ENCODE assay signal across 8 mouse cellular contexts in genomic region chr2:32581450-32582095, GRCm38 (mm10). TPM values are rescaled to one million over a fixed set of nuclear protein-coding genes. Genes with fewer than 3 reads are reported as not detected.
A peak's percentile ranks its signal among the peaks of the same experiment; 100 is the strongest.
DNase-seq lines count a peak whose midpoint lies in the region; ATAC-seq and TF ChIP-seq lines count a peak whose summit lies in the region.

No protein-coding gene starts in this region.

- no peak for TF ChIP-seq POLR2A in limb, embryonic 14.5 days (IDR thresholded peaks at IDR 0.05; ENCODE audit: borderline replicate concordance, extremely low read depth, insufficient read depth, insufficient read length)

- H3K9me3 ChIP-seq in E14TG2a.4 (ENCODE audit: low read length) = no peaks in the 10 kb centered on the region
- no peaks in the 10 kb centered on the region for H3K9me3 ChIP-seq in forebrain, embryonic 11.5 days (ENCODE audit: control insufficient read depth, low read length)
- H3K9me3 ChIP-seq in intestine, embryonic 16.5 days (ENCODE audit: control insufficient read depth, low read length) = no peaks in the 10 kb centered on the region
- no peaks in the 10 kb centered on the region for H3K9me3 ChIP-seq in limb, embryonic 14.5 days (ENCODE audit: control insufficient read depth, low read length)
- H3K9me3 ChIP-seq in midbrain, embryonic 15.5 days = no peaks in the 10 kb centered on the region

- no peaks in the 10 kb centered on the region for H3K36me3 ChIP-seq in E14TG2a.4 (ENCODE audit: insufficient read depth, low read length)
- H3K36me3 ChIP-seq in forebrain, embryonic 11.5 days (ENCODE audit: control insufficient read depth, insufficient read depth, low read length) = no peaks in the 10 kb centered on the region
- H3K36me3 ChIP-seq in intestine, embryonic 16.5 days (ENCODE audit: control insufficient read depth, insufficient read depth, low read length) = no peaks in the 10 kb centered on the region
- no peaks in the 10 kb centered on the region for H3K36me3 ChIP-seq in limb, embryonic 14.5 days (ENCODE audit: control insufficient read depth, insufficient read depth, low read length)
- H3K36me3 ChIP-seq in midbrain, embryonic 15.5 days (replicated peaks) = no peaks in the 10 kb centered on the region

- WGBS in forebrain, embryonic 11.5 days = 36% methylated on average over 19 of the region's 19 CpGs
- WGBS in intestine, embryonic 16.5 days = 39% methylated on average over 19 of the region's 19 CpGs
- 44% methylated on average over 19 of the region's 19 CpGs for WGBS in limb, embryonic 14.5 days
- 30% methylated on average over 19 of the region's 19 CpGs for WGBS in midbrain, embryonic 15.5 days

- H3K4me3 ChIP-seq in E14TG2a.4 (replicated peaks; ENCODE audit: low read length) = peak overlapping the region; percentile 24
- peak overlapping the region; percentile 1; the same call in 1 of the 2 replicates for H3K4me3 ChIP-seq in forebrain, embryonic 11.5 days (ENCODE audit: low read depth, low read length)
- peak overlapping the region; percentile 30; the same call in 1 of the 2 replicates for H3K4me3 ChIP-seq in intestine, embryonic 16.5 days (ENCODE audit: low read length)
- H3K4me3 ChIP-seq in limb, embryonic 14.5 days (replicated peaks; ENCODE audit: low read length) = peak overlapping the region; percentile 16; the same call in 1 of the 2 replicates
- H3K4me3 ChIP-seq in midbrain, embryonic 15.5 days = peak overlapping the region; percentile 34

- TF ChIP-seq CTCF in E14TG2a.4 (conservative IDR thresholded peaks at IDR 0.05; ENCODE audit: low read length) = peak; percentile 23; the same call in 1 of the 2 replicates

- peak; percentile 68 for DNase-seq in ZHBTc4 (ENCODE audit: low read depth, low spot score)
- no peak for DNase-seq in forebrain, embryonic 11.5 days (ENCODE audit: low spot score)
- DNase-seq in limb, embryonic 14.5 days (ENCODE audit: low spot score) = peak; percentile 41
- no peak for DNase-seq in urinary bladder, postnatal 25 days (ENCODE audit: low spot score)
- no peak for DNase-seq in gastrocnemius, postnatal 10 days

- H3K9ac ChIP-seq in forebrain, embryonic 11.5 days (ENCODE audit: low read length) = no peak overlapping the region
- no peak overlapping the region for H3K9ac ChIP-seq in intestine, embryonic 16.5 days (ENCODE audit: low read depth, low read length)
- no peak overlapping the region for H3K9ac ChIP-seq in limb, embryonic 14.5 days (ENCODE audit: low read depth, low read length, severe bottlenecking)
- peak overlapping the region; percentile 22; the same call in 1 of the 2 replicates for H3K9ac ChIP-seq in midbrain, embryonic 15.5 days

- no peak overlapping the region for H3K27ac ChIP-seq in forebrain, embryonic 11.5 days (ENCODE audit: low read depth, low read length)
- no peak overlapping the region for H3K27ac ChIP-seq in intestine, embryonic 16.5 days (ENCODE audit: low read length)
- no peak overlapping the region for H3K27ac ChIP-seq in limb, embryonic 14.5 days (replicated peaks; ENCODE audit: low read depth, low read length)
- peak overlapping the region; percentile 49 for H3K27ac ChIP-seq in midbrain, embryonic 15.5 days

- no peak for ATAC-seq in forebrain, embryonic 11.5 days (replicated peaks; ENCODE audit: low FRiP score)
- ATAC-seq in intestine, embryonic 16.5 days = no peak
- no peak for ATAC-seq in limb, embryonic 14.5 days (ENCODE audit: low FRiP score, low read depth)
- peak; percentile 75 for ATAC-seq in midbrain, embryonic 15.5 days (replicated peaks)

- peaks cover 43% of the 10 kb centered on the region for H3K27me3 ChIP-seq in E14TG2a.4 (ENCODE audit: insufficient read depth, low read length)
- H3K27me3 ChIP-seq in forebrain, embryonic 11.5 days (ENCODE audit: control insufficient read depth, insufficient read depth, low read length) = peaks cover 12% of the 10 kb centered on the region
- peaks cover 9% of the 10 kb centered on the region; the same call in 1 of the 2 replicates for H3K27me3 ChIP-seq in intestine, embryonic 16.5 days (replicated peaks; ENCODE audit: control insufficient read depth, insufficient read depth, low read length)
- H3K27me3 ChIP-seq in limb, embryonic 14.5 days (ENCODE audit: control insufficient read depth, insufficient read depth, low read length) = no peaks in the 10 kb centered on the region
- H3K27me3 ChIP-seq in midbrain, embryonic 15.5 days (replicated peaks) = peaks cover 14% of the 10 kb centered on the region

- H3K4me1 ChIP-seq in E14TG2a.4 (replicated peaks; ENCODE audit: low read depth, low read length) = peaks cover 46% of the 10 kb centered on the region
- no peaks in the 10 kb centered on the region; the same call in 1 of the 2 replicates for H3K4me1 ChIP-seq in forebrain, embryonic 11.5 days (replicated peaks; ENCODE audit: control insufficient read depth, insufficient read depth, low read length)
- peaks cover 5% of the 10 kb centered on the region for H3K4me1 ChIP-seq in intestine, embryonic 16.5 days (ENCODE audit: control insufficient read depth, insufficient read depth, low read length)
- H3K4me1 ChIP-seq in limb, embryonic 14.5 days (ENCODE audit: control insufficient read depth, insufficient read depth, low read length) = peaks cover 6% of the 10 kb centered on the region; the same call in 1 of the 2 replicates
- peaks cover 17% of the 10 kb centered on the region for H3K4me1 ChIP-seq in midbrain, embryonic 15.5 days

- H3K4me2 ChIP-seq in forebrain, embryonic 11.5 days (ENCODE audit: low read depth, low read length, severe bottlenecking) = peak overlapping the region; percentile 16; the same call in 1 of the 2 replicates
- peak overlapping the region; percentile 28 for H3K4me2 ChIP-seq in intestine, embryonic 16.5 days (ENCODE audit: low read depth, low read length)
- H3K4me2 ChIP-seq in limb, embryonic 14.5 days (replicated peaks; ENCODE audit: low read depth, low read length, severe bottlenecking) = peak overlapping the region; percentile 20; the same call in 1 of the 2 replicates
- H3K4me2 ChIP-seq in midbrain, embryonic 15.5 days = peak overlapping the region; percentile 42

RNA-seq across cellular contexts. Expression of gene St6galnac4, which starts 5.3 kb away (rescaled TPM):
- 15.4 and 16.7 TPM in 2 replicates for polyA plus RNA-seq in forebrain, embryonic 11.5 days (2014; fragmentation: Nextera tagmentation; extraction: Ambion mirVana)
- 14.7 and 16.5 TPM in 2 replicates for polyA plus RNA-seq in intestine, embryonic 16.5 days (2015; fragmentation: Nextera tagmentation; extraction: Ambion mirVana)
- polyA plus RNA-seq in limb, embryonic 14.5 days (2012; rRNA removed) = 31.8 and 44.9 TPM in 2 replicates
- 33.3 and 33.9 TPM in 2 replicates for polyA plus RNA-seq in limb, embryonic 14.5 days (2014; fragmentation: Nextera tagmentation; extraction: Ambion mirVana)
- polyA plus RNA-seq in midbrain, embryonic 15.5 days (2015; fragmentation: Nextera tagmentation; extraction: Ambion mirVana) = 33.3 and 36.5 TPM in 2 replicates
- total RNA-seq in gastrocnemius, postnatal 10 days (2021) = 10 to 100 TPM; 31.7 to 42.6 TPM

RNA-seq across cellular contexts. Expression of gene 9430097D07Rik, which starts 6.1 kb away (rescaled TPM):
- polyA plus RNA-seq in forebrain, embryonic 11.5 days (2014; fragmentation: Nextera tagmentation; extraction: Ambion mirVana) = 0.35 TPM in 1 of 2 replicates, not detected in the other
- not detected in 2 replicates for polyA plus RNA-seq in intestine, embryonic 16.5 days (2015; fragmentation: Nextera tagmentation; extraction: Ambion mirVana)
- 0.09 TPM in 1 of 2 replicates, not detected in the other for polyA plus RNA-seq in limb, embryonic 14.5 days (2012; rRNA removed)
- polyA plus RNA-seq in limb, embryonic 14.5 days (2014; fragmentation: Nextera tagmentation; extraction: Ambion mirVana) = 0.17 TPM in 1 of 2 replicates, not detected in the other
- 0.60 and 0.86 TPM in 2 replicates for polyA plus RNA-seq in midbrain, embryonic 15.5 days (2015; fragmentation: Nextera tagmentation; extraction: Ambion mirVana)
- total RNA-seq in gastrocnemius, postnatal 10 days (2021) = not detected

RNA-seq across cellular contexts. Expression of gene Pip5kl1, which starts 7.0 kb away (rescaled TPM):
- 1.8 and 2.3 TPM in 2 replicates for polyA plus RNA-seq in forebrain, embryonic 11.5 days (2014; fragmentation: Nextera tagmentation; extraction: Ambion mirVana)
- 0.33 and 0.34 TPM in 2 replicates for polyA plus RNA-seq in intestine, embryonic 16.5 days (2015; fragmentation: Nextera tagmentation; extraction: Ambion mirVana)
- 1.9 and 3.1 TPM in 2 replicates for polyA plus RNA-seq in limb, embryonic 14.5 days (2012; rRNA removed)
- 0.43 and 1.3 TPM in 2 replicates for polyA plus RNA-seq in limb, embryonic 14.5 days (2014; fragmentation: Nextera tagmentation; extraction: Ambion mirVana)
- polyA plus RNA-seq in midbrain, embryonic 15.5 days (2015; fragmentation: Nextera tagmentation; extraction: Ambion mirVana) = 11.3 and 11.8 TPM in 2 replicates
- not detected for total RNA-seq in gastrocnemius, postnatal 10 days (2021)

RNA-seq across cellular contexts. Expression of gene Dpm2, which starts 10.9 kb away (rescaled TPM):
- polyA plus RNA-seq in forebrain, embryonic 11.5 days (2014; fragmentation: Nextera tagmentation; extraction: Ambion mirVana) = 98.9 and 102 TPM in 2 replicates
- polyA plus RNA-seq in intestine, embryonic 16.5 days (2015; fragmentation: Nextera tagmentation; extraction: Ambion mirVana) = 123 and 128 TPM in 2 replicates
- polyA plus RNA-seq in limb, embryonic 14.5 days (2012; rRNA removed) = 146 and 178 TPM in 2 replicates
- polyA plus RNA-seq in limb, embryonic 14.5 days (2014; fragmentation: Nextera tagmentation; extraction: Ambion mirVana) = 122 TPM in 2 replicates
- polyA plus RNA-seq in midbrain, embryonic 15.5 days (2015; fragmentation: Nextera tagmentation; extraction: Ambion mirVana) = 145 and 150 TPM in 2 replicates
- 10 to 100 TPM; 19.6 to 25.7 TPM for total RNA-seq in gastrocnemius, postnatal 10 days (2021)

RNA-seq across cellular contexts. Expression of gene St6galnac6, which starts 17.9 kb away (rescaled TPM):
- polyA plus RNA-seq in forebrain, embryonic 11.5 days (2014; fragmentation: Nextera tagmentation; extraction: Ambion mirVana) = 4.7 and 5.1 TPM in 2 replicates
- 12.3 and 15.2 TPM in 2 replicates for polyA plus RNA-seq in intestine, embryonic 16.5 days (2015; fragmentation: Nextera tagmentation; extraction: Ambion mirVana)
- 39.2 and 52.9 TPM in 2 replicates for polyA plus RNA-seq in limb, embryonic 14.5 days (2012; rRNA removed)
- 10.7 and 11.7 TPM in 2 replicates for polyA plus RNA-seq in limb, embryonic 14.5 days (2014; fragmentation: Nextera tagmentation; extraction: Ambion mirVana)
- polyA plus RNA-seq in midbrain, embryonic 15.5 days (2015; fragmentation: Nextera tagmentation; extraction: Ambion mirVana) = 24.2 and 26.9 TPM in 2 replicates
- 10 to 100 TPM; 59.7 to 66.0 TPM for total RNA-seq in gastrocnemius, postnatal 10 days (2021)

Comparison
In these comparisons a context has a peak if more than half of its experiments do, and no peak if none do; other contexts are left out.
1. DNase-seq: peak in ZHBTc4 (single experiment) and limb, embryonic 14.5 days (single experiment); none in forebrain, embryonic 11.5 days (single experiment), urinary bladder, postnatal 25 days (single experiment) and gastrocnemius, postnatal 10 days (single experiment).
2. Peak in every context shown above with its lines, with median percentiles within 50 percentile points of each other: H3K4me3 ChIP-seq and H3K4me2 ChIP-seq.